Mouse (Mus musculus) brown adipose tissue, adult 24 weeks (tissue): ENCODE measurements around the gene Adam21. TPM values are rescaled to one million over a fixed set of nuclear protein-coding genes. Genes with fewer than 3 reads are reported as not detected.

Experiments used
- polyA plus RNA-seq: library from polyadenylated mRNA; stranded (reverse); fragments of >200 nt; gene quantifications from 2 replicates; pipeline ENCODE4 v1.2.4, GENCODE M21; 2012; ENCODE audit not compliant: missing spikeins, insufficient read depth, insufficient read length

Adam21 gene
- polyA plus RNA-seq, 1 experiment, result not detected

Other genes with a start within 250 kb of the Adam21 start
- 0.20 and 0.88 TPM in 2 replicates for gene Slc8a3, start 235.3 kb downstream of the Adam21 start, polyA plus RNA-seq
- 0.46 TPM in 1 of 2 replicates, not detected in the other for gene Gm4787, start 189.0 kb downstream of the Adam21 start, polyA plus RNA-seq
- not detected in 2 replicates for gene Adam4, start 146.5 kb downstream of the Adam21 start, polyA plus RNA-seq
- 222 and 256 TPM in 2 replicates for gene Cox16, start 83.3 kb downstream of the Adam21 start, polyA plus RNA-seq
- 23.9 and 26.1 TPM in 2 replicates for gene Gm20498, start 35.6 kb downstream of the Adam21 start, polyA plus RNA-seq
- 46.9 and 57.5 TPM in 2 replicates for gene Synj2bp, start 35.6 kb downstream of the Adam21 start, polyA plus RNA-seq
- gene Med6, start 26.5 kb upstream of the Adam21 start, polyA plus RNA-seq, result 17.5 and 24.5 TPM in 2 replicates
- gene Ttc9, start 62.8 kb upstream of the Adam21 start, polyA plus RNA-seq, result not detected in 2 replicates
- gene Map3k9, start 212.7 kb upstream of the Adam21 start, polyA plus RNA-seq, result 0.32 TPM in 1 of 2 replicates, not detected in the other